Mouse (Mus musculus) liver, embryonic 14.5 days (tissue): ENCODE measurements at regions not wholly inside any gene's neighbourhood (a gene's known extent, or its start where the extent isn't known, plus 50 kb on each side); places are given as distances from the start of the nearest gene placed in this dataset.

Experiments
- CTCF ChIP-seq: IDR thresholded peaks from 2 replicates; pipeline ENCODE4 v1.5.1; 2016; ENCODE audit warnings: antibody characterized with exemption, low read depth, control low read depth
- EP300 ChIP-seq: IDR thresholded peaks from 2 replicates; pipeline ENCODE4 v1.6.1; 2016; ENCODE audit warnings: antibody characterized with exemption, low read depth

DNA sequence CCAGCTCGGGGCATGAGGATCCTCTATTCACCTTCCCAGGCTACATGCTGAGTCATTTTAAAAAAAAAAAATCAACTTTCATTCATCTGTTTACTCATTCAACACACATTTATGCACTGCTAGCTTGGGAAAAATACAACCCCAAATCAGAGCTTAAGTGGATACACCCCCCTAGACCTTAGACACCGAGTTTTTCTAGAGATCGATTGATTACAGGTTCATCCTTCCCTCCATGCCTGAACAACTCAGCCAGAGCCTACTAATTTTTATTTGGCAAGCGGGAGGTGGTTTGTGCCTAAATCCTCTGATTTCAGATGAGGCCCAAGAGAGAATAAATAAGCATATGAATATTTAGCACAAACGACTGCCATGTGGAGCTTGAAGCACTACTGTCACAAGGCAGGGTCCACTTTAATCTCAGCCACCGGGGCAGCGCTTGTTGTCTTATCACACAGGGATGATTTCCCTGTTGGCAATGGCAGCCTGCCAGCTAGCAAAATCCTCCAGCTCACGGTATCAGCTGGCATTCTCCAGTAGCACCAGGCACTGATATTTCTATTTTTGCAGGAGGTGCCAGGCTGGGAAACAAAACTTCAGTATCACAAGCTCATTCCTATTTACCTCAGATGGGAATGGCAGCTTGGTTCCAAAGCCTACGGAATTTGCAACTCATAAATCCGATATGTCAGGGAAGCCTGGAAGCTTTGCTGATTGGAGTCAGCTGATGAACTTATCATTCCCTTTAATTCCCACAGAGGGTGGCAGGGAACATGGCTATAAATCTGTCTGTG lies 90.2 kb upstream of the Pcgf5 start:
- no peak for TF ChIP-seq CTCF
- no peak for TF ChIP-seq EP300
